Mouse (Mus musculus) neural tube, embryonic 14.5 days (tissue): ENCODE data around the gene Prdm10. TPM values are rescaled to one million over a fixed set of nuclear protein-coding genes. Genes with fewer than 3 reads are reported as not detected.

Experiments
- ATAC-seq: fragments of 200-750 bp; cut with Nextera tagmentation; 2 replicates; pipeline ENCODE4 v1.8.0; 2017; ENCODE audit warnings: low read depth, mild to moderate bottlenecking, moderate TSS enrichment, moderate library complexity
- H3K27ac ChIP-seq: fragments of 300-500 bp; sonication (generic); 2 replicates; pipeline ENCODE4 v1.5.1; 2014; ENCODE audit warnings: low read depth, mild to moderate bottlenecking, control low read depth, low read length, moderate library complexity, mixed read lengths
- H3K27me3 ChIP-seq: fragments of 300-500 bp; sonication (generic); 2 replicates; pipeline ENCODE4 v1.6.1; 2014; ENCODE audit warnings: low read length; ENCODE audit not compliant: control insufficient read depth, insufficient read depth
- H3K36me3 ChIP-seq: fragments of 300-500 bp; sonication (generic); 2 replicates; pipeline ENCODE4 v1.6.1; 2014; ENCODE audit warnings: low read length, mixed read lengths; ENCODE audit not compliant: control insufficient read depth, insufficient read depth
- H3K4me1 ChIP-seq: fragments of 300-500 bp; sonication (generic); 2 replicates; pipeline ENCODE4 v1.6.1; 2014; ENCODE audit warnings: low read length; ENCODE audit not compliant: control insufficient read depth, insufficient read depth
- H3K4me2 ChIP-seq: fragments of 300-500 bp; sonication (generic); 2 replicates; pipeline ENCODE4 v1.6.1; 2014; ENCODE audit warnings: mild to moderate bottlenecking, low read depth, low read length, control low read depth
- H3K4me3 ChIP-seq: fragments of 300-500 bp; sonication (generic); 2 replicates; pipeline ENCODE4 v1.5.1; 2014; ENCODE audit warnings: low read depth, low read length, control low read depth, mixed read lengths
- H3K9ac ChIP-seq: fragments of 300-500 bp; sonication (generic); replicated peaks from 2 replicates; pipeline ENCODE4 v1.6.1; 2014; ENCODE audit warnings: low read depth, mild to moderate bottlenecking, control low read depth, low read length, mixed read lengths
- H3K9me3 ChIP-seq: fragments of 300-500 bp; sonication (generic); 2 replicates; pipeline ENCODE4 v1.6.1; 2016; ENCODE audit warnings: low read length; ENCODE audit not compliant: control insufficient read depth
- WGBS: fragments of 180-500 bp; shearing (Covaris S2); extraction: QIAGEN DNeasy Blood & Tissue Kit; methylation state at CpG from one replicate; pipeline ENCODE4 v1.1.7; 2014; 5-methylcytosine and 5-hydroxymethylcytosine counted together
- polyA plus RNA-seq: library from polyadenylated mRNA; unstranded; fragments of >200 nt; fragmentation: Nextera tagmentation; extraction: Ambion mirVana; gene quantifications from 2 replicates; pipeline ENCODE4 v1.2.1, GENCODE M21; 2014

Gene Prdm10
- polyA plus RNA-seq, 1 experiment from 2014 or later = 11.6 TPM

DNA sequence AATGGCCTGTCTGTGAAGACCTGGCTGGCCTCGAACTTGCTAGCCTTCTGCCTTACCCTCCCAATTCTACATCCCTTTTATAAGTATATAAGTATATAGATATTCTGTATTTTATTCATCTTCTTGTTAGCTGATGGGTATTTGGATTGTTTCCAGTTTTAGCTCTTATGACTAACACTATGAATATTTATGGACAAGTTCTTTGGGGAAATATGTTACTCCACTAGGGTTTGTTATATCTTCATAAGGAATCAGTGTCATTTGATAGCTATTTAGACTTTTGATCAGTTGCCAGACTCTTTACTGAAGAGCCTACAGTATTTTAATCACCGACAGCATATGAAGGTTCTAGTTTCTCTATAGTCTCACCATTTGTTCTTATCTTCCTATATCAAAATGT lies 15.0 kb downstream of the Prdm10 start:
- H3K27ac ChIP-seq = no peak overlapping the region
- H3K36me3 ChIP-seq = no peaks in the 10 kb centered on the region
- no peak overlapping the region for H3K9ac ChIP-seq
- H3K4me1 ChIP-seq = peaks cover 2% of the 10 kb centered on the region; the same call in 1 of the 2 replicates
- ATAC-seq = no peak
- 81% methylated on average over 2 of the region's 2 CpGs for WGBS
- no peak overlapping the region for H3K4me3 ChIP-seq
- H3K4me2 ChIP-seq = no peak overlapping the region
- H3K27me3 ChIP-seq = no peaks in the 10 kb centered on the region
- no peaks in the 10 kb centered on the region for H3K9me3 ChIP-seq

DNA sequence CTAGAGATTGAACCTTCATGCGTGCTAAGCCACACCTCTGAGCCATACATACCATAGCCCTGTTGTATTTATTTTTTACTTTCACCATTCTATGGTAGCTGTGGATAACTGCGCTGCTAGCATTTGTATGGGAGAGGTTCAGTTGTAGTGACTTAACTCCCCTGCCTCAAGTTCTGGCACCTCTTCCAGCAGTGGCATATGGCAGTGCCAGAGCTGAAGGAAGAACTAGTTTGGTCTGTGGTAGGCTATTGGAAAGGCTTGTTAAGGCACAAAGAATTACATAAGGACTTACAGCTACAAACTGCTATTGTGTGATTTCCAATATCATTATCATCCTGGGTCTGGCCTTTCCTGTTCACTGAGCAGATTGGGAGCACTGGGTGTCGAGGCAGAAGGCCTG lies 16.0 kb downstream of the Prdm10 start:
- H3K27me3 ChIP-seq = no peaks in the 10 kb centered on the region
- ATAC-seq = no peak
- H3K36me3 ChIP-seq = no peaks in the 10 kb centered on the region
- H3K4me3 ChIP-seq = no peak overlapping the region
- H3K27ac ChIP-seq = no peak overlapping the region
- no peaks in the 10 kb centered on the region for H3K9me3 ChIP-seq
- WGBS = 92% methylated on average over 3 of the region's 3 CpGs
- H3K9ac ChIP-seq = no peak overlapping the region
- no peaks in the 10 kb centered on the region for H3K4me1 ChIP-seq
- no peak overlapping the region for H3K4me2 ChIP-seq

DNA sequence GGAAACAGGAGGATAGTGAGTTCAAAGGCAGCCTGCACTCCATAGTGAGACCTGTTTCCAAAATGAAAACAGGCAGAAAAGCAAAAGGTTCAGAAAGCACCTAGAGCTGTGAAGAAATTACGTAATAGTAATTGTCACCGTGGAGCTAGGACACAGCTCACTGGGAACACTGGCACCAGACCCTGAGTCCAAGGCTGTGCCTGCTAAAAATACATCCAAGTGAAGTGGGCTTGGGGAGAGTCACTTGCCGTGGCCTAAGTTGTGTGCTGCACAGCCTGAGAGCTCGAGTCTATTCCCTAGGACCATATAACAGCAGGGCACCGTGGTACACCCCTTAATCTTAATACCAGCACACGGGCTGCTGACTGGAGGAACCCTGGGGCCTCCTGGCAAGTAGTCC lies 18.4 kb downstream of the Prdm10 start:
- WGBS = 32% methylated on average over 6 of the region's 6 CpGs
- Histone ChIP-seq H3K36me3 (no peaks in the 10 kb centered on the region), H3K4me1 (no peaks in the 10 kb centered on the region), H3K4me3 (no peak overlapping the region), H3K27me3 (no peaks in the 10 kb centered on the region), H3K9me3 (no peaks in the 10 kb centered on the region), H3K9ac (no peak overlapping the region), H3K4me2 (no peak overlapping the region), H3K27ac (no peak overlapping the region)
- ATAC-seq = no peak

DNA sequence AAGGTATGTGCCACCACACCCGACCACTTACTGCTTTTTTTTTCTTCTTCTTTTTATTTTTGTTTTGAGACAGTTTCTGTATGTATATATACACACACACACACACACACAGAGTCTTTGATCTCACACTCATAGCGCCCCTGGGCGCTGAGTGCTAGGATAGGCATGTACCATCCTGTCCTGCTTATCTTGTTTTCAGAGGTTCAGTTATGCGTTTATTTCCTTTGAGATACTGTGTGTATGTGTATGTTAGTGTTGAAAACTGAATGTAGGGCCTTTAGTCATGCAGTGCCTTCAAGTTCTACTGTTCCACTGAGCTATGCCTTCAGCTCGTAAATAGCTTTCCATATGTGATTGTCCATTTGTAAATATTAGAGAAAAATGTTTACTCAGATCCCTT lies 20.2 kb downstream of the Prdm10 start:
- no peaks in the 10 kb centered on the region for H3K36me3 ChIP-seq
- no peak overlapping the region for H3K27ac ChIP-seq
- no peaks in the 10 kb centered on the region for H3K4me1 ChIP-seq
- H3K27me3 ChIP-seq = no peaks in the 10 kb centered on the region
- H3K9me3 ChIP-seq = no peaks in the 10 kb centered on the region
- H3K4me3 ChIP-seq = no peak overlapping the region
- no peak for ATAC-seq
- H3K4me2 ChIP-seq = no peak overlapping the region
- no peak overlapping the region for H3K9ac ChIP-seq
- 98% methylated on average over 5 of the region's 5 CpGs for WGBS

DNA sequence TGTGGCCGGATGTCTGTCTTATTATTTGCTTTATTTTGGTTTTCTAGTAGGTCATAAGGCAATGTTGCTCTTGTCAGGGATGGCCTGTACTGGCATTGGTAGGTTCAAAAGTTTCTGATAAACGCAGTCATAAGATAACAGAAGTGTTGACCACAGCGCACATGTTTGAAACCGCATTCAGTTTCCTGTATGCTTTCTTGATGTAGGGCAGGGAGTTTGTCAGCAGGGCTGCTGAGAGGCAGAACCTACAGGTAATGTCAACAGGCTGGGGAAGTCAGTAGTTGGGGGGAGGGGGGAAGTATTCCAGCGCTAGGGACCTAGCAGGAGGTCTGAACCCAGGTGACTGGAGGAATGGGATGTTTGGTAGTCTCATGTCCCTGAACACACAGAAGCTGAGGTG lies 20.8 kb downstream of the Prdm10 start:
- ATAC-seq = no peak
- Histone ChIP-seq H3K4me3 (no peak overlapping the region), H3K4me2 (no peak overlapping the region), H3K4me1 (no peaks in the 10 kb centered on the region), H3K9me3 (no peaks in the 10 kb centered on the region), H3K27me3 (no peaks in the 10 kb centered on the region), H3K27ac (no peak overlapping the region), H3K36me3 (no peaks in the 10 kb centered on the region), H3K9ac (no peak overlapping the region)
- 87% methylated on average over 5 of the region's 5 CpGs for WGBS

DNA sequence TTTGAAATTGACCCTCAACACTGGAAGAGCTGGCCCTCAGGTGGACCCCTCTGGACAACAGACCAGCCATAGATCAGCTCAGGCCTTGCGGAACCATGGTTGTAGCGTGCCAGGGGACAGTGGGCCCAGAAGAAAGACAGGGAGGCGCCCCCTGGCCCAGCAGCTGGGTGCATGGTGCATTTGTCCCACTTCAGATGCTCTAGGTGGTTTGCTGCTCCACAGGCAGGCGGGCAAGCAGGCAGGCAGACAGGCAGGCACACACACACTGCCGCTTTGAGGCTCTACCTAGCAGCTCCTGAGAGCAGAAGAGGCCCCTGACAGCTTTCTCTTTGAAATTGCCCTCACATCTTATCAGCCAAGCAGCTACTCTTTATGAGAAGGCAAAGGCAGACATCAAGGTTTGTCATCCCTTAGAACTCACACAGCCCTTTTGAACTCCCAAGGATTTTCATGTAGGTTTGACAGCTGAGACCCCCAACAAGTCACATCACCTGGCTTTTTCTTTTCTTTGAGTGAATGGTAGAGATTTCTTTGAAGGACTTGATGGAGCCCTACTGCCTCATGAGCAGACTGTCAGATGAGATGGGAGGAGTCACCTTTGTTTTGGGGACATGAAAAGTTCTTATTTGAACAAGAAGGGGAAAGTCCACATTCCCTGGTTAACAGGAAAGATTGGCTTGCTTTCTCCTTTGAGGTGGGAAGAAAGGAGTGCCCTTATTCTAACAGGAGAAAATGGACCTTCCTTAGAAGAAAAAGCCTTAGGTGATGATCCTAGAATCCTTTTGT lies 21.4 kb downstream of the Prdm10 start:
- no peak overlapping the region for H3K27ac ChIP-seq
- no peak overlapping the region for H3K4me3 ChIP-seq
- ATAC-seq = no peak
- WGBS = 92% methylated on average over 5 of the region's 5 CpGs
- no peaks in the 10 kb centered on the region for H3K27me3 ChIP-seq
- H3K4me1 ChIP-seq = no peaks in the 10 kb centered on the region
- H3K9me3 ChIP-seq = no peaks in the 10 kb centered on the region
- no peaks in the 10 kb centered on the region for H3K36me3 ChIP-seq
- no peak overlapping the region for H3K4me2 ChIP-seq
- no peak overlapping the region for H3K9ac ChIP-seq

DNA sequence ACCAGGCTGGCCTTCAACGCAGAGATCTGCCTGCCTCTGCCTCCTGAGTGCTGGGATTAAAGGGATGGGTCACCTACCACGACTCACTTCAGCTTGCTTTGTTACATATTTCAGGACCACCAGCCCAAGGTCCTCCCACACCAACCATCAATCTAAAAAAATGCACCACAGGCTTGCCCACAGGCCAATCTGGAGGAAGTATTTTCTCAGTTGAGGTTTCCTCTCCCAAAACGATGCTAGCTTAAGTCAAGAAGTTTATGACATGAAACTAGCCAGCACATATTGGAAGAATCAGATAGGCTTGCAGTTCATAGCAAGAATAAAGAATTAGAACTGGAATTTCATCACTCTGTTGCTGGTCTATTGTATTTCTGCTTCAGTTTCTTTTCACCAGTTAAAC lies 24.0 kb downstream of the Prdm10 start:
- Histone ChIP-seq H3K9me3 (no peaks in the 10 kb centered on the region), H3K36me3 (no peaks in the 10 kb centered on the region), H3K4me3 (no peak overlapping the region), H3K4me1 (no peaks in the 10 kb centered on the region), H3K27ac (no peak overlapping the region), H3K4me2 (no peak overlapping the region), H3K9ac (no peak overlapping the region), H3K27me3 (no peaks in the 10 kb centered on the region)
- no peak for ATAC-seq
- 88% methylated on average over 3 of the region's 3 CpGs for WGBS

DNA sequence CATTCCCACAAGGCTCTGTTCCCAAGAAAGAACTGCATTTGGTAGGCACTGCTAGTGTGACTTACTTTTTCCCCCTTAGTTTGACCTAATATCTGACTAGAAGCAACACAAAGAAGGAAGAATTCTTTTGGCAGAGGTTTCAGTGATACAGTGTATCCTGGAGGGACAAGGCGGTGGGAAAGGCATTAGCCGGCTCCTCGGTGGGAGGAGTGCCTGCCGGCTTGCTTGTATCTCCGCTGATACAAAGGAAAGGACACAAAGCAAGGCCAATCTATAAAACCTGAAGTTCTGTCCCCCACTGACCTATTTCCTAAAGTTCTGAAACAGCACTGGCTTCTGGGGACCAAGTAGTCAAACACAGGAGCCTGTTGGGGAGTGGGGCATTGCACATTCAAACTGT lies 24.8 kb downstream of the Prdm10 start:
- Histone ChIP-seq H3K9me3 (no peaks in the 10 kb centered on the region), H3K4me1 (no peaks in the 10 kb centered on the region), H3K27me3 (no peaks in the 10 kb centered on the region), H3K27ac (no peak overlapping the region), H3K4me2 (no peak overlapping the region), H3K36me3 (no peaks in the 10 kb centered on the region), H3K4me3 (no peak overlapping the region), H3K9ac (no peak overlapping the region)
- WGBS = 42% methylated on average over 5 of the region's 5 CpGs
- ATAC-seq = no peak

DNA sequence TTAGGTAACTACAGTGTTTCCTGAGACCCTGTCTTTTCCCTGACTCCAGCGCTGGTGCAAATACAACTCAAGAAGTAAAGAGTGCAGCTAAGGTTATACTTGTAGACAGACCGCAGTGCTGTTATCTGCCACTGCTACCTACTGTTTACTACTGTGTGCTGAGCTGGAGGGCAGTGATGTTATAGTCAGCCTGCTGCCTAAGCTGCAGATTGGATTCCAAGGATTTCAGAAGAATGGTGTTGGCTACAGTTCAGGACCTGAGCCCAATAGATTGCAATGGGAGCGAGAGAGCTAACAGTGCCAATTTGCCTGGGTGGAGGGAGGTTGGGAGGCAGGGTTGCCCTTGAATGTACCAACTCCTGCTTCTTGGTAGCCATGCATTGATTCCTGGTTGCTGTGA lies 25.5 kb downstream of the Prdm10 start:
- 90% methylated on average over 3 of the region's 3 CpGs for WGBS
- H3K27ac ChIP-seq = no peak overlapping the region

More for the DNA sequence above, 25.5 kb downstream of the Prdm10 start:
- H3K9me3 ChIP-seq = no peaks in the 10 kb centered on the region
- ATAC-seq = no peak
- no peak overlapping the region for H3K9ac ChIP-seq
- no peaks in the 10 kb centered on the region for H3K27me3 ChIP-seq
- H3K36me3 ChIP-seq = no peaks in the 10 kb centered on the region
- H3K4me1 ChIP-seq = no peaks in the 10 kb centered on the region
- no peak overlapping the region for H3K4me3 ChIP-seq
- no peak overlapping the region for H3K4me2 ChIP-seq
